Mouse (Mus musculus) olfactory bulb, adult 2 months (tissue): ENCODE data around the gene Vps11.
A peak's percentile ranks its signal among the peaks of the same experiment; 100 is the strongest.

Source experiments
- CTCF ChIP-seq: fragments of 200-500 bp; IDR thresholded peaks from 2 replicates; pipeline ENCODE4 v1.5.1; 2012; ENCODE audit warnings: low read depth, mild to moderate bottlenecking, low read length, moderate library complexity; ENCODE audit not compliant: insufficient read depth
- POLR2A ChIP-seq: fragments of 200-500 bp; IDR thresholded peaks from 2 replicates; pipeline ENCODE4 v1.6.1; 2012; ENCODE audit warnings: mild to moderate bottlenecking, low read depth, low read length, moderate library complexity; ENCODE audit not compliant: insufficient read depth

- no peak for TF ChIP-seq CTCF
- TF ChIP-seq POLR2A, result peak; percentile 86
Observed at GRCm38 (mm10) chr9:44361190-44361917, at the start of gene Vps11.
